Mouse (Mus musculus) stomach, embryonic 14.5 days (tissue): ENCODE measurements around the gene Btbd3. TPM values are rescaled to one million over a fixed set of nuclear protein-coding genes. Genes with fewer than 3 reads are reported as not detected.

ENCODE experiments used
- ATAC-seq: fragments of 200-750 bp; cut with Nextera tagmentation; 2 replicates; pipeline ENCODE4 v1.8.0; 2017; ENCODE audit warnings: low read depth, moderate TSS enrichment; ENCODE audit not compliant: insufficient number of reproducible peaks, insufficient read depth, low FRiP score
- H3K27ac ChIP-seq: fragments of 300-500 bp; sonication (generic); 2 replicates; pipeline ENCODE4 v1.5.1; 2014; ENCODE audit warnings: mild to moderate bottlenecking, low read length, moderate library complexity, mixed read lengths
- H3K27me3 ChIP-seq: fragments of 300-500 bp; sonication (generic); 2 replicates; pipeline ENCODE4 v1.6.1; 2014; ENCODE audit warnings: low read length, control low read depth, mixed read lengths; ENCODE audit not compliant: control insufficient read depth, insufficient read depth
- H3K36me3 ChIP-seq: fragments of 300-500 bp; sonication (generic); 2 replicates; pipeline ENCODE4 v1.6.1; 2014; ENCODE audit warnings: mild to moderate bottlenecking, control low read depth, low read length, moderate library complexity, mixed read lengths; ENCODE audit not compliant: control insufficient read depth, insufficient read depth
- H3K4me1 ChIP-seq: fragments of 300-500 bp; sonication (generic); 2 replicates; pipeline ENCODE4 v1.6.1; 2014; ENCODE audit warnings: low read length, control low read depth, mixed read lengths; ENCODE audit not compliant: control insufficient read depth, insufficient read depth
- H3K4me2 ChIP-seq: fragments of 300-500 bp; sonication (generic); replicated peaks from 2 replicates; pipeline ENCODE4 v1.6.1; 2014; ENCODE audit warnings: low read depth, low read length, control low read depth
- H3K4me3 ChIP-seq: fragments of 300-500 bp; sonication (generic); 2 replicates; pipeline ENCODE4 v1.5.1; 2014; ENCODE audit warnings: low read depth, low read length, control low read depth
- H3K9ac ChIP-seq: fragments of 300-500 bp; sonication (generic); replicated peaks from 2 replicates; pipeline ENCODE4 v1.6.1; 2014; ENCODE audit warnings: low read depth, mild to moderate bottlenecking, control low read depth, low read length, moderate library complexity, mixed read lengths
- H3K9me3 ChIP-seq: fragments of 300-500 bp; sonication (generic); 2 replicates; pipeline ENCODE4 v1.6.1; 2016; ENCODE audit warnings: low read depth, low read length, control low read depth; ENCODE audit not compliant: control insufficient read depth
- WGBS: fragments of 180-500 bp; shearing (Covaris S2); extraction: QIAGEN DNeasy Blood & Tissue Kit; methylation state at CpG from one replicate; pipeline ENCODE4 v1.1.7; 2014; 5-methylcytosine and 5-hydroxymethylcytosine counted together
- polyA plus RNA-seq: library from polyadenylated mRNA; unstranded; fragments of >200 nt; fragmentation: Nextera tagmentation; extraction: Ambion mirVana; gene quantifications from 2 replicates; pipeline ENCODE4 v1.2.1, GENCODE M21; 2014

The Btbd3 gene
- polyA plus RNA-seq, 1 experiment from 2014 or later = 35.7 TPM

GRCm38 (mm10) chr2:138283372-138283771 lies 27.0 kb downstream of the Btbd3 start:
- Histone ChIP-seq H3K4me3 (no peak overlapping the region), H3K36me3 (peaks cover 18% of the 10 kb centered on the region), H3K4me2 (no peak overlapping the region), H3K27me3 (no peaks in the 10 kb centered on the region), H3K9me3 (no peaks in the 10 kb centered on the region), H3K4me1 (peaks cover 18% of the 10 kb centered on the region), H3K9ac (no peak overlapping the region), H3K27ac (no peak overlapping the region)
- 81% methylated on average over 12 of the region's 12 CpGs for WGBS
- no peak for ATAC-seq

DNA sequence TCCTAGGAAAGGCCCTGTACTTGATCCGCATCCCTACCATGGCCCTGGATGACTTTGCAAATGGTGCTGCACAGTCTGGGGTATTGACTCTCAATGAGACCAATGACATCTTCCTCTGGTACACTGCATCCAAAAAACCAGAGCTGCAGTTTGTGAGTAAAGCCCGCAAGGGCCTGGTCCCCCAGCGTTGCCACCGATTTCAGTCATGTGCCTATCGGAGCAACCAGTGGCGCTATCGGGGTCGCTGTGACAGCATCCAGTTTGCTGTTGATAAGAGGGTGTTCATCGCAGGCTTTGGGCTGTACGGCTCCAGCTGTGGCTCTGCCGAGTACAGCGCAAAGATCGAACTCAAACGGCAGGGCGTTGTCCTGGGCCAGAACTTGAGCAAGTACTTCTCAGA lies 27.5 kb downstream of the Btbd3 start:
- ATAC-seq = no peak
- H3K9ac ChIP-seq = no peak overlapping the region
- H3K27me3 ChIP-seq = no peaks in the 10 kb centered on the region
- H3K4me2 ChIP-seq = no peak overlapping the region
- H3K4me1 ChIP-seq = peaks cover 13% of the 10 kb centered on the region
- H3K36me3 ChIP-seq = peaks cover 18% of the 10 kb centered on the region
- no peak overlapping the region for H3K27ac ChIP-seq
- no peaks in the 10 kb centered on the region for H3K9me3 ChIP-seq
- 99% methylated on average over 15 of the region's 15 CpGs for WGBS
- H3K4me3 ChIP-seq = no peak overlapping the region

- H3K36me3 ChIP-seq = peaks cover 18% of the 10 kb centered on the region
- no peaks in the 10 kb centered on the region for H3K27me3 ChIP-seq
- peaks cover 2% of the 10 kb centered on the region; the same call in 1 of the 2 replicates for H3K4me1 ChIP-seq
- ATAC-seq = no peak
- H3K27ac ChIP-seq = no peak overlapping the region
- no peak overlapping the region for H3K9ac ChIP-seq
- no peak overlapping the region for H3K4me2 ChIP-seq
- H3K9me3 ChIP-seq = no peaks in the 10 kb centered on the region
- H3K4me3 ChIP-seq = no peak overlapping the region
- whole genome bisulfite sequencing = 95% methylated on average over 4 of the region's 4 CpGs
Measured at GRCm38 (mm10) chr2:138285811-138286210, 29.4 kb downstream of the Btbd3 start.

DNA sequence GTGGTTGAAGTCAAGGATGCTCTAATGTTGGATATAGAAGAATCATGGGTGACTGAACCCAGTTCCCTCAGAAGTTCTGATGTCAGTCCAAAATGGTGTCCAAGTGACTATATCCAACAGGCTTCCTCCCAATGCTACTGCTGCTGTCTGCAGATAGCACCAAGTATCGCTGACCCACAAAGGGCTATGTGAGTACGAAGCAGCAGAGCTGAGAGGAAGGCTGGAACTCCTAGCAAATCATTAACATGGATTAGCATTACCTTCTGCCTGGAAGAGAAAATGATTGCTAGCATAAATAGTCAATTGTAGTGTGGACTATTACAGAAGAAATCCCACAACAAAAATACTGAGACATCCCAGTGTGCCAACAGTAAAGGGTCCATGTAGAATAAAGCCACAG lies 33.8 kb downstream of the Btbd3 start:
- Histone ChIP-seq H3K4me2 (no peak overlapping the region), H3K27me3 (no peaks in the 10 kb centered on the region), H3K9me3 (no peaks in the 10 kb centered on the region), H3K4me1 (no peaks in the 10 kb centered on the region), H3K4me3 (no peak overlapping the region), H3K27ac (no peak overlapping the region), H3K36me3 (peaks cover 6% of the 10 kb centered on the region), H3K9ac (no peak overlapping the region)
- no peak for ATAC-seq
- WGBS = 87% methylated on average over 2 of the region's 2 CpGs

- no peak for ATAC-seq
- WGBS = 83% methylated on average over 3 of the region's 3 CpGs
- H3K9ac ChIP-seq = no peak overlapping the region
Measured at GRCm38 (mm10) chr2:138294286-138294685, 37.9 kb downstream of the Btbd3 start.

GRCm38 (mm10) chr2:138306236-138306635 lies 49.9 kb downstream of the Btbd3 start:
- Histone ChIP-seq H3K9ac (no peak overlapping the region), H3K4me1 (no peaks in the 10 kb centered on the region), H3K4me3 (no peak overlapping the region), H3K27me3 (no peaks in the 10 kb centered on the region), H3K9me3 (no peaks in the 10 kb centered on the region), H3K27ac (no peak overlapping the region), H3K36me3 (no peaks in the 10 kb centered on the region), H3K4me2 (no peak overlapping the region)
- 62% methylated on average over 2 of the region's 2 CpGs for WGBS
- ATAC-seq = 0 out of 2 replicates have a peak, but pooled peaks have one; percentile 56

More at GRCm38 (mm10) chr2:138294286-138294685, 37.9 kb downstream of the Btbd3 start:
- no peaks in the 10 kb centered on the region for H3K9me3 ChIP-seq
- H3K27ac ChIP-seq = no peak overlapping the region
- H3K27me3 ChIP-seq = no peaks in the 10 kb centered on the region
- H3K36me3 ChIP-seq = no peaks in the 10 kb centered on the region
- no peaks in the 10 kb centered on the region for H3K4me1 ChIP-seq
- no peak overlapping the region for H3K4me2 ChIP-seq
- no peak overlapping the region for H3K4me3 ChIP-seq

DNA sequence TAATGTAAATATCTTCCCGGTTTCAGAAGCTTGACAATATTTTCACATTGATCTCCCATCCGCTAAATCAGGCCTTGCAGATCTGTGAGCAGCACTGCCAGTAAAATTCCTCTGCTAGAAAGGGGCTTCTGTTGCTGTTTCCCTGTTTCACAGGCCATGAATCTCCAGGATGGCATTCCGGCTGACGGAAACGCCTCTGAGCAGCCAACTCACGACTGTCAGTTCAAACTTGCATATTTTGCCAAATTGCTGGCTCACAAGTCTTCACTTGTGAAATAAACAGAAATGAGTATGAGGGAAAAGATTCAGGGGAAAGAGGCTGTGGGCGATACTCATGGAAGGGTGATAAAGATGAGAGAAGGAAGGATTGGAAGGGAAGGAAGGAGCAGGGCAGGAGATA lies 59.3 kb downstream of the Btbd3 start:
- Histone ChIP-seq H3K9me3 (no peaks in the 10 kb centered on the region), H3K4me1 (no peaks in the 10 kb centered on the region), H3K4me3 (no peak overlapping the region), H3K36me3 (no peaks in the 10 kb centered on the region), H3K27me3 (no peaks in the 10 kb centered on the region), H3K27ac (no peak overlapping the region), H3K4me2 (no peak overlapping the region), H3K9ac (no peak overlapping the region)
- 39% methylated on average over 7 of the region's 7 CpGs for WGBS
- no peak for ATAC-seq

DNA sequence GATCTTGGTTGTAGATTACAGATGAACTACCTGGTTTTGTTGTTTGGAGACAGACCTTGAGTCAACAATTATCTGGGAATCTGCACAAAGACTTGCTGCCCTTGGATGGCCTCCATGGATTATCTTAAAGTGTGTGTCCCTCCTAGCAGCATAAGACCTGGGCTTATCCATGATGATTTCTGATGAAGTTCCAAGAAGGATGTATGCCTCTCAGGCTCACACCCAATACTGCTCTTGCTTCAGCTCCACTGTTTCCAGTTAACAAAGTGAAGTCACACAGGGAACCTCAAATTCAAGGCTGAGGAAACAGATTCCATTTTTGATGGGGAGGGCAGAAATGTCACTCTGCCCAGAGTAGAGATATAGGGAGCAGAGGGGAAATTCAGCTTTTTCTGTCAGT lies 64.0 kb downstream of the Btbd3 start:
- Histone ChIP-seq H3K36me3 (no peaks in the 10 kb centered on the region), H3K9ac (no peak overlapping the region), H3K4me1 (no peaks in the 10 kb centered on the region), H3K27me3 (no peaks in the 10 kb centered on the region), H3K9me3 (no peaks in the 10 kb centered on the region), H3K4me3 (no peak overlapping the region), H3K4me2 (no peak overlapping the region), H3K27ac (no peak overlapping the region)
- ATAC-seq = no peak

DNA sequence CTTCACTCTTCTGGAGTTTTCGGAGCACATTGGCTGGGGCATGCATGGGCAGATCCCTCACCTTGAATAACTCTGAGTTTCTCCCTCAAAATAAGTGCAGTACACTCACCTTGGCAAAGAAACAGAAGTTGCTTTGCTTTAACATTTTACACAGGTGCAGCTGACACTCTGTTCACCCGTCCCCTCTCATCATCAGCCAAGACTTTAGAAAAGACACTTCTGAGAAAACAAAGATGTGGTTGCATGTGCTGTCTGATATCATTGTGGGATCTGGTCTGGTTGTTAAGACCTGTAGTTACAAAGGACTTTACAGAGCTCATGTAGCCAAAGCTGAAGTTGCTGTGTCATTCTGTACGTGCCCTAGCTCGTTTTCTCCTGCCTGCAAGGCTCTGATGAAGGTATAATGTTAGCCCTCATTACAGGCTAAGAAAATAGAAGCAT lies 64.7 kb downstream of the Btbd3 start:
- no peak overlapping the region for H3K4me3 ChIP-seq
- no peak overlapping the region for H3K9ac ChIP-seq
- no peaks in the 10 kb centered on the region for H3K27me3 ChIP-seq
- H3K36me3 ChIP-seq = no peaks in the 10 kb centered on the region
- H3K27ac ChIP-seq = no peak overlapping the region
- no peak for ATAC-seq
- 73% methylated on average over 4 of the region's 4 CpGs for WGBS
- no peaks in the 10 kb centered on the region for H3K4me1 ChIP-seq
- H3K4me2 ChIP-seq = no peak overlapping the region
- no peaks in the 10 kb centered on the region for H3K9me3 ChIP-seq
